Mouse (Mus musculus) limb, embryonic 13.5 days (tissue): ENCODE measurements around the gene Gpa33. TPM values are rescaled to one million over a fixed set of nuclear protein-coding genes. Genes with fewer than 3 reads are reported as not detected.
A peak's percentile ranks its signal among the peaks of the same experiment; 100 is the strongest.

ENCODE experiments used
- ATAC-seq: fragments of 200-750 bp; cut with Nextera tagmentation; 2 replicates; pipeline ENCODE4 v1.8.0; 2017; ENCODE audit warnings: low read depth, moderate number of reproducible peaks, moderate TSS enrichment; ENCODE audit not compliant: low FRiP score
- H3K27ac ChIP-seq: fragments of 300-500 bp; sonication (generic); 2 replicates; pipeline ENCODE4 v1.5.1; 2015; ENCODE audit warnings: inconsistent platforms, mild to moderate bottlenecking, moderate library complexity
- H3K27me3 ChIP-seq: fragments of 300-500 bp; sonication (generic); 2 replicates; pipeline ENCODE4 v1.6.1; 2015; ENCODE audit warnings: mild to moderate bottlenecking, inconsistent platforms
- H3K36me3 ChIP-seq: fragments of 300-500 bp; sonication (generic); 2 replicates; pipeline ENCODE4 v1.6.1; 2015; ENCODE audit warnings: inconsistent platforms, mild to moderate bottlenecking, moderate library complexity
- H3K4me1 ChIP-seq: fragments of 300-500 bp; sonication (generic); 2 replicates; pipeline ENCODE4 v1.6.1; 2015; ENCODE audit warnings: inconsistent platforms
- H3K4me2 ChIP-seq: fragments of 300-500 bp; sonication (generic); replicated peaks from 2 replicates; pipeline ENCODE4 v1.6.1; 2015; ENCODE audit warnings: inconsistent platforms, mild to moderate bottlenecking, moderate library complexity
- H3K4me3 ChIP-seq: fragments of 300-500 bp; sonication (generic); 2 replicates; pipeline ENCODE4 v1.5.1; 2015; ENCODE audit warnings: moderate library complexity, mild to moderate bottlenecking, inconsistent platforms
- H3K9ac ChIP-seq: fragments of 300-500 bp; sonication (generic); 2 replicates; pipeline ENCODE4 v1.6.1; 2015; ENCODE audit warnings: mild to moderate bottlenecking, inconsistent platforms
- H3K9me3 ChIP-seq: fragments of 300-500 bp; sonication (generic); 2 replicates; pipeline ENCODE4 v1.6.1; 2016; ENCODE audit warnings: inconsistent platforms
- WGBS: fragments of 180-500 bp; shearing (Covaris S2); methylation state at CpG from one replicate; pipeline ENCODE4 v1.1.7; 2015; 5-methylcytosine and 5-hydroxymethylcytosine counted together
- polyA plus RNA-seq: library from polyadenylated mRNA; unstranded; fragments of >200 nt; fragmentation: Nextera tagmentation; extraction: Ambion mirVana; gene quantifications from 2 replicates; pipeline ENCODE4 v1.2.1, GENCODE M21; 2015

Gene Gpa33
- polyA plus RNA-seq, 1 experiment from 2014 or later, result 0.65 TPM

DNA sequence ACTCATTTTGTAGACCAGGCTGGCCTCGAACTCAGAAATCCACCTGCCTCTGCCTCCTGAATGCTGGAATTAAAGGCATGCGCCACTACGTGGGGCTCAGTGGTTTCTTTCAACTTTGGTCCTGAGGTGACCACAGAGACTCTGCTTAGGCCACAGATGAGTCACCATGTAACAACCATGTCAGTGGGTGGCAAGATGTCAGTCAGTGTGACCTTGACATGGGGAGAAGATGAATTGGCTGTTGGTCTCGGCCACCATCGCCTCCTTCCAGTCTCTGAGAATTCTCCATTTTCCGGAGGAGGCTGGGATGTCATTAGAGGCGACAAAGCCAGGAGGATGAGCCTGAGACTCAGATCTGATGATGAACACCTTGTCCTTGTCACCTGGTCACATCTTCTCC, 39.7 kb downstream of the Gpa33 start:
- ATAC-seq, result no peak

DNA sequence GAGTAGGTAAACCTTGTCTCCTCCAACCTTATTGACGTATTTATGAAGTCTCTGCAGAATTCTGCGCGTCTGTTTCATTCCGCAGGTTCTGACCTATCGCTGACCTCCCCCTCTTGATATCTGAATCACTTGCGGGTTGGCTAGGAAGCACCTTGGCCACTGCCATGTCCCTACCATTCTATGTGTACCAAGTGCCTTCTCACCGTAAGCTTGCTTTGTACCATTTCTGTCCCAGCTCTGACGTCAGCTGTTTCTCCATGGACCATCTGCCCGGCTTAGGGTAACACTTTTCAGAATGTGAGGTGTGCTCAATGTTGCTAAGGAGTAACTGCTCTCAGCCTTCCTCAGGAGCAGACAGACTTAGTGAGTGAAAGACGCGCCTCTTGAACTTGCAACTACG, 40.8 kb downstream of the Gpa33 start:
- no peaks in the 10 kb centered on the region for H3K9me3 ChIP-seq
- no peak overlapping the region for H3K9ac ChIP-seq
- H3K4me2 ChIP-seq, result no peak overlapping the region
- no peaks in the 10 kb centered on the region for H3K4me1 ChIP-seq
- WGBS, result 93% methylated on average over 12 of the region's 12 CpGs
- ATAC-seq, result no peak
- H3K4me3 ChIP-seq, result no peak overlapping the region
- no peaks in the 10 kb centered on the region for H3K36me3 ChIP-seq
- no peaks in the 10 kb centered on the region for H3K27me3 ChIP-seq
- H3K27ac ChIP-seq, result no peak overlapping the region

More for the DNA sequence above, 39.7 kb downstream of the Gpa33 start:
- Histone ChIP-seq H3K27ac (no peak overlapping the region), H3K4me3 (no peak overlapping the region), H3K4me2 (no peak overlapping the region), H3K27me3 (no peaks in the 10 kb centered on the region), H3K36me3 (no peaks in the 10 kb centered on the region), H3K9me3 (no peaks in the 10 kb centered on the region), H3K9ac (no peak overlapping the region), H3K4me1 (no peaks in the 10 kb centered on the region)
- 84% methylated on average over 7 of the region's 7 CpGs for WGBS

DNA sequence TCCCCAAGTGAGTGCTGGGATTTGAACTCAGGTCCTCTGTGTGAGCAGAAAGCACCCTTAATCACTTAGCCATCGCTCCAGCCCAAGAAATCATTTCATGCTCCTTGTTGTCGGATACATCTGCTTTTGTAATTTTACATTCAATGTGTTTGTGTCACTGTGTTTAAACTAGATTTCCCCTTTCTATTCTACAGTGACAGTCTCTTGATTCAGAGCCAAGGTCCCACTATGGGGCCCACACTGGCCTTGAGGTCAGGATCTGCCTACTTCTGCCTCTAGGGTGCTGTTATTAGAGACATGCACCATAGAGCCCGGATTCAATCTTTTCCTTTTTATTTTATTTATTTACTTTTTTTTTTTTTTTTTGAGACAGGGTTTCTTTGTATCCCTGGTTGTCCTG, 43.0 kb downstream of the Gpa33 start:
- no peaks in the 10 kb centered on the region for H3K9me3 ChIP-seq
- no peaks in the 10 kb centered on the region for H3K4me1 ChIP-seq
- no peak overlapping the region for H3K9ac ChIP-seq
- 86% methylated on average over 3 of the region's 3 CpGs for WGBS
- no peaks in the 10 kb centered on the region for H3K27me3 ChIP-seq
- no peak overlapping the region for H3K4me3 ChIP-seq
- H3K36me3 ChIP-seq, result no peaks in the 10 kb centered on the region
- no peak overlapping the region for H3K27ac ChIP-seq
- no peak overlapping the region for H3K4me2 ChIP-seq
- no peak for ATAC-seq

DNA sequence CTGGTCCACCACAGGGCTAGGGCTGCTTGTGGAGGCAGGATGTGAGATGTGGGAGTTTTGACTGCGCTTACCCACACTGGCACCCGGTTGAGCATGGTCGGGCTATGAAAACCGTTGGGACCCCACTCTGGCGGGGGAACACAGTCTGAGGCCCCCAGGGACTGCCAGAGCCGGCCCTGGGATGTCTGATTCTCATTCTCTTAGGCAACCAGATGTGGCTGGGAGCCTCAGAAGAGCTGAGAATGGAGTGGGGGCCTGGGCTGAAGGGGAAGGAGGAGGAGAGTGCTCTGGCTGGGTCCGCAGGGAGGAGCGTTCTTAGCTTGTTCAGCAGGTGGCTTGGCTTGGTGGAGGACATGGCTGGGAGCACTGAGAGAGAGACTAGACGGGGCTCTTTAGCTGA, 43.6 kb downstream of the Gpa33 start:
- WGBS, result 46% methylated on average over 9 of the region's 9 CpGs
- ATAC-seq, result no peak
- Histone ChIP-seq H3K9ac (no peak overlapping the region), H3K4me3 (no peak overlapping the region), H3K27me3 (no peaks in the 10 kb centered on the region), H3K4me2 (no peak overlapping the region), H3K36me3 (no peaks in the 10 kb centered on the region), H3K27ac (no peak overlapping the region), H3K4me1 (no peaks in the 10 kb centered on the region), H3K9me3 (no peaks in the 10 kb centered on the region)

DNA sequence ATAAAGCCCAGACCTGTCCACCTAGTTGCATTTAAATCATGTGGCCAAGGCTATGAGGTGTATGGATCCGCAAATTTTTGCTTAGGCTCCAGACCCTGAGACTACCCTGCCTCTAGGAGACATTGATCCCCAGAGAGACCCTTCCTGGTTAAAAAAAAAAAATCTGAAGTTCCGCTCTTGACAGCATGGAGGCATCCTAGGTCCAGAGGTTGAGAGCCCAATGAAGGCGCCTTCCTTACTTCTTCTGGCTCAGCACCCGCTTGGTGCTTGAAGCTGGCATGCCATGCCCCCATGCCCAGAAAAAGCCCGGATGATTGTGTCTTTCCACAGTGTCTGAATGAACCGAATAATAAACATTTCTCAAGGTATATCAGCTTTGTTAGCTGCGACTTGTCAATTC, 51.5 kb downstream of the Gpa33 start:
- no peak for ATAC-seq
- Histone ChIP-seq H3K9ac (no peak overlapping the region), H3K4me2 (no peak overlapping the region), H3K4me3 (no peak overlapping the region), H3K27ac (no peak overlapping the region), H3K4me1 (peaks cover 4% of the 10 kb centered on the region; the same call in 1 of the 2 replicates), H3K9me3 (no peaks in the 10 kb centered on the region), H3K27me3 (no peaks in the 10 kb centered on the region), H3K36me3 (no peaks in the 10 kb centered on the region)
- WGBS, result 87% methylated on average over 7 of the region's 7 CpGs

DNA sequence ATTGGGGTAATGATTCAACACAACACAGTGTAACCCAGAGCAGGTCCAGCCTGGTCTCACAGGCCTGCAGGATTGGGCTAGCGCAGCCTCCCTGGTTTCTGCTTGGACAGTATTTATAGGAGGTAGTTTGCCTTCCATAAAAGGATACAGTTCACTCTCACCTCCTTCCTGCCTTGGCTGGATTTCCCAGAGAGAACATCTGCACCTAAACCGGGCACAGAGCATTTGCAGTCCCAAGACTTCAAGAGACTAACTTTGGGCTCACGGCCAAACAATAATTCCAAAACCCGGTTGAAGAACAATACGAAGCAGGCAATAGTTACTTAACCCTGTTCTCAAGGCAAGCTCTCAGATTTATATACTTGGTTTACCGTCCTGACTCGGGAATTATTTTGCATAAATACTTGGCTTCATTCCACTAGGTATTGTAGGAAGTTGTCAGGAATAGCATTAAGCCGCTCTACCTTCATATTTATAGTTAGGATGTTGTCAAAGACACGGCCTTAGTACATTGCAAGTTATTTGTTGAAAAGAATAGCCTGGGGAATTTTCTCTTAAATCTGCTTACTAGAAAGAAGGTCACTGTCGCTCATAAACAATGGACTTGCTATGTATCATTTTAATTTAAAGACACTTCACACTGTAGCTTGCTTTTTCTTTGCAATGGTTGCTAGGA, 53.1 kb downstream of the Gpa33 start:
- no peaks in the 10 kb centered on the region for H3K27me3 ChIP-seq
- peak; percentile 40; the same call in 1 of the 2 replicates for ATAC-seq
- no peak overlapping the region for H3K27ac ChIP-seq
- H3K36me3 ChIP-seq, result no peaks in the 10 kb centered on the region
- WGBS, result 49% methylated on average over 10 of the region's 10 CpGs
- H3K9me3 ChIP-seq, result no peaks in the 10 kb centered on the region
- H3K9ac ChIP-seq, result no peak overlapping the region
- no peak overlapping the region for H3K4me3 ChIP-seq
- no peak overlapping the region for H3K4me2 ChIP-seq
- H3K4me1 ChIP-seq, result peaks cover 4% of the 10 kb centered on the region; the same call in 1 of the 2 replicates

DNA sequence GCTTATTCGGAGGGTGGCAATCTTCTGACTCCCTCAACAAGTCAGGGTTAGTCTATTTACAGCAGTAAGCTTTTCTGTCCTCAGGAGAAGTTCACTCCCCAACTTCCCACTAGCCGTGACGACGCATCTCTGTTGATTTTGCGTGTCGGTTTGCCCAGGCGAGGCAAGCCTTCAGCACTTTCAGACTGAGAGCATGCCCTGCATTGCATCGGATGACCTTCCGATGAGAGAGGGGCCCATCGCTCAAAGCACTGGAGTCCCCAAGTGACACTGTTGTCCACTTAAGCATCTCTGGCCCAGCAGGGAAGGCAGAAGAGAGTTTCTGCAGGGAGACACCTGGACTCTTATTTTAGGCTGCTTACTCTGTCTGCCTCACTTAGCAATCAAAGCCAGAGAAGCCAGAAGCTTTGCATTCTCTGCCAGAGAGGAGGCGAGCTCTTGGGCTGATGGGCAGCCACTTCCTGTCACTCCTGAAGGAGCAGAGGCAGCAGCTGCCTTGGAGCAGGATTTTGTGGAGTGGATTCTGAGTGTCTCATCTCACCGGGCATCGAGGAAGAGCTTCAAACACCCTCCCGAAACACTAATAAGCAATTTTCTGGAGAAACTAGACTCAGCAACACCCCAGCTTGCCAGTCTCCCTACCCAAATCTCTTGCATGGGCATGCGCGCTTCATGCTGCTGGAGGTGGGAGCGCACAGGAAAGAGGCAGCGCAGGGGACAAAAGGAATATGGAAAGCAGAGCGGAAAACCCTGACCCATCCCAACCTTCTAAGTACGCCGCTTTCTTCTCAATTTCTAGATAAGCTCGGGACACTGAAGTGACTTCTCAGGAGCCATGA, 54.6 kb downstream of the Gpa33 start:
- H3K27me3 ChIP-seq, result no peaks in the 10 kb centered on the region
- no peak overlapping the region for H3K9ac ChIP-seq
- ATAC-seq, result no peak
- no peak overlapping the region for H3K27ac ChIP-seq
- H3K4me2 ChIP-seq, result no peak overlapping the region
- no peaks in the 10 kb centered on the region for H3K36me3 ChIP-seq
- H3K4me3 ChIP-seq, result no peak overlapping the region
- peaks cover 4% of the 10 kb centered on the region; the same call in 1 of the 2 replicates for H3K4me1 ChIP-seq
- no peaks in the 10 kb centered on the region for H3K9me3 ChIP-seq
- 86% methylated on average over 22 of the region's 22 CpGs for WGBS

DNA sequence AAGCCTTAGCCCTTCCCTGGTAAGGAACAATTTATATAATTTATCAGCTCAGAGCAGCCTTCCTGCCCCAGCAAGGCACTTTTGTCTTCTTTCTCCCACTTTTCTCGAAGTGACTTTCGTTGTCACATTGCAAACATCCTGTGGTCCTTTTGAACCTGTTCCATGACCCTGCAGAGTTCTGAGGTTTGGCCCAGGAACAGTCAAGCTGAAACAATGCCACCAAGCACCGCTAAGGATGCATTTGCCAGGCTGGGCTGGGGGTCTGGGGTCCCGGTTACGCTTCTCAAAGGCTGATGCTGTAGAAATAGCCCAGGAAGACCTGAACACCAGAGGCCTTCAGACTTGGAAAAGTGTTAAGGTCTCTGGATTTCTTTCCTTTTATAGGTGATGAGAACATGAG, 55.3 kb downstream of the Gpa33 start:
- H3K9me3 ChIP-seq, result no peaks in the 10 kb centered on the region
- H3K4me2 ChIP-seq, result no peak overlapping the region
- 91% methylated on average over 5 of the region's 5 CpGs for WGBS
- H3K27ac ChIP-seq, result no peak overlapping the region
- no peaks in the 10 kb centered on the region for H3K27me3 ChIP-seq
- H3K4me3 ChIP-seq, result no peak overlapping the region
- no peak overlapping the region for H3K9ac ChIP-seq
- no peak for ATAC-seq
- no peaks in the 10 kb centered on the region for H3K36me3 ChIP-seq
- H3K4me1 ChIP-seq, result peaks cover 4% of the 10 kb centered on the region; the same call in 1 of the 2 replicates

DNA sequence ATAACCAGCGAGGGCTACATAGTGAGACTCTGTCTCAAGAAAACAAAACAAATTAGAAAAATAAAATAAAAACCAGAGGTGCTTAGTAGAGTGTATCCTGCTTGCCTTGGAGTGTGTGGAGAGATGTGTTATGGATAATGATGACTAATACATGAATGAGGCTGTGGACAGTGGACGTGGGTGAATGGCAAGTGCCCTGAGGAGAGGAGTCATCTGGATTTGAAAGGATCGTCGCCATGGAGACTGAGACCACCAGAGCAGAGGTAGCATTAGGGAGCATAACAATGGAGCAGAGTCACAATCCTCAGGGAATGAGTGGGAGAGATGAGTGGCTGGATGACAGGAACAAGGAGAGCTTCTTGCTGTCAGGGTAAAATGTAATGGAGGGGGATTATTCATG, 59.8 kb downstream of the Gpa33 start:
- no peaks in the 10 kb centered on the region for H3K9me3 ChIP-seq
- no peak for ATAC-seq
- H3K4me1 ChIP-seq, result peaks cover 4% of the 10 kb centered on the region; the same call in 1 of the 2 replicates
- H3K36me3 ChIP-seq, result no peaks in the 10 kb centered on the region
- no peak overlapping the region for H3K4me3 ChIP-seq
- H3K9ac ChIP-seq, result no peak overlapping the region
- no peak overlapping the region for H3K27ac ChIP-seq
- H3K27me3 ChIP-seq, result no peaks in the 10 kb centered on the region
- WGBS, result 87% methylated on average over 4 of the region's 4 CpGs
- H3K4me2 ChIP-seq, result no peak overlapping the region

DNA sequence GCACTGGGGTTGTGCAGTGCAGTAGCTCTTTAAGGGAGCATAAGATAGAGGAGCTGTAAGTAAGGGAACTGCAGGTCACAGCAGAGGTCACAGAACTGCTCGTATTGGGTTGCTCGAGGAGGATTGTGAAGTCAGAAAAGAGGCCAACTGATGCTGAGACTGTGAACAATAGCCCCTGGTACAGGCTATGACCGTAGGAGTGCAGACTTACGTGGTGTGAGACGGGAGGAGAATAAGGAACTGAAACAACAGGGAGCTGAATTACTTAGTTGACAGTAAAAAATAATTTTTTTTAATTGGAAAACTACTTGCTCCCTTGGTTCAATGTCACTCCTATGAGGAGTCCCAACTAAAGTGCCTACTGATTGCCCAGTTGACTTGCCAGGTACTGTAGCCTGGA, 74.1 kb downstream of the Gpa33 start:
- Histone ChIP-seq H3K36me3 (no peaks in the 10 kb centered on the region), H3K4me3 (no peak overlapping the region), H3K27ac (no peak overlapping the region), H3K4me2 (no peak overlapping the region), H3K9me3 (no peaks in the 10 kb centered on the region), H3K9ac (no peak overlapping the region), H3K4me1 (no peaks in the 10 kb centered on the region), H3K27me3 (no peaks in the 10 kb centered on the region)
- ATAC-seq, result no peak
- WGBS, result 51% methylated on average over 5 of the region's 5 CpGs

DNA sequence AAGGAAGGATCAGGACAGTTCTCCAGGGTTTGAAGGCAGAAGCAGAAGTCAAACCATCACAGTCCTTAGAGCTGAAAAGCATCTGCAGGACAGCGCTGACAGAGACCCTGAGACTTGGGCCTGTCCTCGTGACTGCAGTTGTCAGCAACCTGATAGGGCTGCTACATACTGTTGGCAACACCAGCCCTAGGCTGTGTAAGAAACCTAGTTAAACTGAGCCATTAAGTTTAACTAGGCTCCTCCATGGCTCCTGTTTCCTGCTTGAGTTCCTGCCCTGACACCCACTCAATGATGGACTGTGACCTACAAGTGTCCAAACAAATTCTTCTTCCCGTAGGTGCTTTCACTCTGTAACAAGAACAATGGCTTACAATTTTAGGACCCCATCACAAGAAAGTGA, 75.1 kb downstream of the Gpa33 start:
- Histone ChIP-seq H3K27me3 (no peaks in the 10 kb centered on the region), H3K9ac (no peak overlapping the region), H3K4me1 (no peaks in the 10 kb centered on the region), H3K4me3 (no peak overlapping the region), H3K4me2 (no peak overlapping the region), H3K27ac (no peak overlapping the region), H3K9me3 (no peaks in the 10 kb centered on the region), H3K36me3 (no peaks in the 10 kb centered on the region)
- WGBS, result 50% methylated on average over 3 of the region's 3 CpGs
- no peak for ATAC-seq

DNA sequence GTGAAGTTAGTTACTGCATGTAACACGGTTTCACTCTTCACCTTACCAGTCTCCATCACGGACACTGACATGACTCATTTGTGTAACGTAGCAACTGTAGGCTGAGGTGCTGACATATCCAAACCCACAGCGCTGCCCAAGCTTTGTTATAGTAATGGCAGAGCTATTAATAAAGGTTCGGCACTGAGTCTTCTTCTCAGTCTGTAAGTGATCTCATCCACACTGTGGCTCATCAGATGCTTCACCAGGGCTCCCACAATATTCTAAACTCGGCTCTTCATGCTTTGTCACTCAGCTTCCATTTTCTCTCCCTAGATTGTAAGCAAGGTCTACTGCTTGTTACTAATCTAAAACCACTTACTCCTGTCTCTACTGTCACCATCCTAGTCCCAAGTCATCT, 79.3 kb downstream of the Gpa33 start:
- no peak overlapping the region for H3K9ac ChIP-seq
- ATAC-seq, result no peak
- H3K36me3 ChIP-seq, result no peaks in the 10 kb centered on the region
- no peaks in the 10 kb centered on the region for H3K27me3 ChIP-seq
- WGBS, result 82% methylated on average over 6 of the region's 6 CpGs
- no peaks in the 10 kb centered on the region for H3K9me3 ChIP-seq
- H3K4me1 ChIP-seq, result no peaks in the 10 kb centered on the region
- no peak overlapping the region for H3K4me2 ChIP-seq
- H3K27ac ChIP-seq, result no peak overlapping the region
- H3K4me3 ChIP-seq, result no peak overlapping the region
